Mouse (Mus musculus) urinary bladder, postnatal 36 days (tissue): Measurements from ENCODE around the gene Plxnc1.

Experiments used
- DNase-seq, 2 experiments: peaks; one replicate each; pipeline ENCODE4 v3.0.0; 2022; ENCODE audit warnings: low spot score in 2 of 2, mixed read lengths in 1 of 2

Gene Plxnc1

GRCm38 (mm10) chr10:94944691-94945205 lies at the start of gene Plxnc1:
Gene Plxnc1 (minus strand): TSS chr10:94944835.
- DNase-seq = no peak

- DNase-seq = peak; percentile 58 to 81
These were observed 47.5 kb upstream of the Plxnc1 start for GRCm38 (mm10) chr10:94992127-94992526.

GRCm38 (mm10) chr10:94991564-94992097 lies 47.0 kb upstream of the Plxnc1 start:
- peak; percentile 53 to 64 for DNase-seq

GRCm38 (mm10) chr10:94990768-94991563 lies 46.3 kb upstream of the Plxnc1 start:
- DNase-seq = peak; percentile 66 to 86

GRCm38 (mm10) chr10:94989321-94989720 lies 44.7 kb upstream of the Plxnc1 start:
- DNase-seq = no peak

- no peak for DNase-seq
These were observed 40.5 kb upstream of the Plxnc1 start for GRCm38 (mm10) chr10:94985103-94985502.

GRCm38 (mm10) chr10:94982528-94982927 lies 37.9 kb upstream of the Plxnc1 start:
- DNase-seq = no peak

- no peak for DNase-seq
These were observed 37.0 kb upstream of the Plxnc1 start for GRCm38 (mm10) chr10:94981466-94982138.

GRCm38 (mm10) chr10:94978265-94978822 lies 33.7 kb upstream of the Plxnc1 start:
- no peak for DNase-seq

GRCm38 (mm10) chr10:94976329-94976728 lies 31.7 kb upstream of the Plxnc1 start:
- no peak for DNase-seq

GRCm38 (mm10) chr10:94975099-94975496 lies 30.5 kb upstream of the Plxnc1 start:
- no peak for DNase-seq

- no peak for DNase-seq
These were observed 29.9 kb upstream of the Plxnc1 start for GRCm38 (mm10) chr10:94974345-94975098.

GRCm38 (mm10) chr10:94971625-94972161 lies 27.1 kb upstream of the Plxnc1 start:
- no peak for DNase-seq

- DNase-seq = no peak
These were observed 25.6 kb upstream of the Plxnc1 start for GRCm38 (mm10) chr10:94970221-94970620.

GRCm38 (mm10) chr10:94967468-94967867 lies 22.8 kb upstream of the Plxnc1 start:
- no peak for DNase-seq

- no peak for DNase-seq
These were observed 22.2 kb upstream of the Plxnc1 start for GRCm38 (mm10) chr10:94966789-94967188.

GRCm38 (mm10) chr10:94965093-94965492 lies 20.5 kb upstream of the Plxnc1 start:
- DNase-seq = no peak

- no peak for DNase-seq
These were observed 17.4 kb upstream of the Plxnc1 start for GRCm38 (mm10) chr10:94962005-94962404.

- DNase-seq = no peak
These were observed 16.6 kb upstream of the Plxnc1 start for GRCm38 (mm10) chr10:94961283-94961682.

GRCm38 (mm10) chr10:94958311-94958710 lies 13.7 kb upstream of the Plxnc1 start:
- no peak for DNase-seq

GRCm38 (mm10) chr10:94957705-94958104 lies 13.1 kb upstream of the Plxnc1 start:
- no peak for DNase-seq
